Mouse (Mus musculus) liver, adult 2 months (tissue): ENCODE data around the gene Rad9b.

Experiments
- CTCF ChIP-seq: fragments of 200-500 bp; IDR thresholded peaks from 2 replicates; pipeline ENCODE4 v1.5.1; 2011; ENCODE audit warnings: low read depth, low read length, control low read depth
- POLR2A ChIP-seq: fragments of 200-500 bp; IDR thresholded peaks from 2 replicates; pipeline ENCODE4 v1.6.1; 2011; ENCODE audit warnings: low read length, control low read depth; ENCODE audit not compliant: insufficient read depth; ENCODE audit errors: extremely low read depth

GRCm38 (mm10) chr5:122402772-122403171 is 48.7 kb upstream of the Rad9b start:
- TF ChIP-seq CTCF (no peak), POLR2A (no peak)
